Mouse (Mus musculus): ENCODE results near the gene Tomm20l. TPM values are rescaled to one million over a fixed set of nuclear protein-coding genes. Genes with fewer than 3 reads are reported as not detected.

The Tomm20l gene
- polyA plus RNA-seq, 1 experiment from 2014 or later, result not detected

DNA sequence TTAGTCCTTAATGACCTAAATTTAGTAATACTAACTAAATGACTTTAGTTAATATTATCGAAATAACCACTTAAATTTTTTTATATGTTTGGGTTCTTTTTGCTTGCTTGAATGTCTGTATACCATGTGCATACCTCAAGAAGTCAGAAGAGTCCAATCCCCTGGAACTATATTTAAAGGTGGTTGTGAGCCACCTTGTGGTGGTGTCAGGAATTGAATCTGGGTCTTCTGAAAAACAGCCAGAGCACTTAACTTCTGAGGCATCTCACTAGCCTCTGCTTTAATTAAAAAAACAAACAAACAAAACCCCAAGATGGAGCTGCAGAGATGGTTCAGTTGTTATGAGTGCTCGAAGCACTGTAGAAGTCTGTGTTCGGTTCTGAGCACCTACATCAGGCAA lies 36.4 kb downstream of the Tomm20l start:
- Histone ChIP-seq H3K4me1 (ENCODE audit: control insufficient read depth, insufficient read depth, low read length) (no peaks in the 10 kb centered on the region), H3K9ac (ENCODE audit: low read length) (no peak overlapping the region), H3K4me3 (ENCODE audit: low read depth, low read length) (no peak overlapping the region), H3K36me3 (ENCODE audit: control insufficient read depth, insufficient read depth, low read length) (peaks cover 15% of the 10 kb centered on the region; the same call in 1 of the 2 replicates), H3K9me3 (ENCODE audit: control insufficient read depth, low read length) (no peaks in the 10 kb centered on the region), H3K27ac (ENCODE audit: low read depth, low read length) (no peak overlapping the region), H3K4me2 (no peak overlapping the region), H3K27me3 (ENCODE audit: control insufficient read depth, insufficient read depth, low read length) (no peaks in the 10 kb centered on the region)
- 86% methylated on average over 3 of the region's 3 CpGs for WGBS
- ATAC-seq (ENCODE audit: low FRiP score), result no peak
- DNase-seq (ENCODE audit: low spot score, missing footprints), result peak; percentile 86

DNA sequence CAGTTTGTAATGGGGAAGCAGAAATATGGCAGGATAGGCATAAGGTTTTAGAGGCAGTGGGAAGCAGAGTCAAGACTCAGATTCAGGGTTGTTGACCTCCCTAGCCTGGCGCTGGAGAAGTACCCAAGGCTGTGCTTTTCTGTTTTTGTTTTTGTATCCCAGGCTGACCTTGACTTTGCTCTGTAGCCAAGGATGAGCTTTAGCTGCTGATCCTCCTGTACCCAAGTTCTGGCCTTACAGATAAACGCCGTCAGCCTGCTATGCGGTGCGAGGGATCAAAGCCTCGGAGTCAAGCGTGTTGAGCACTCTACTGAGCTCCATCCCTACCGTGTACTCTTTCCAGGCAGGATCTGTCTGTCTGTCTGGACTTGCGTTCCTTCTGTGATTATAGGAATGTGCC lies 37.6 kb downstream of the Tomm20l start:
- WGBS, result 92% methylated on average over 9 of the region's 9 CpGs
- ATAC-seq (ENCODE audit: low FRiP score) (no peak), DNase-seq (ENCODE audit: low spot score, missing footprints) (no peak)

DNA sequence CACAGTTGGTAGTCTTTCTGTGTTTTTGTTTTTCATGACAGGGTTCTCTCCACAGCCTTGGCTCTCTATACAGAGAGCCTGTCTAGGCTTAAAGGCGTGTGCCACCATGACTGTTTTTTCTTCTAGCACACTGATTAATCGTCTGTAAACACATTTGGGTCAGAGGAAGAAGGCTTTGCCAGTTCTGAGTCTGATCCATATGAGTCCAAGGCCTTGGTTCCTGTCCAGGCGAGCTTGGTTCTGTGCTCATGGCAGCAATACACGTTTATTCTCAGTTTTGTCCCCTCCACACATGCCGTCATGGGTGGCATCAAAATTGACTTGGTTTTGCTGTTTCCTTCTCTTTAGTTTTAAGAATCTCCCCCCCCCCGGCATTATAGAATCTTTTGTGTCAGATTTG lies 38.2 kb downstream of the Tomm20l start:
- Histone ChIP-seq H3K9ac (ENCODE audit: low read length) (no peak overlapping the region), H3K27me3 (ENCODE audit: control insufficient read depth, insufficient read depth, low read length) (no peaks in the 10 kb centered on the region), H3K4me1 (ENCODE audit: control insufficient read depth, insufficient read depth, low read length) (no peaks in the 10 kb centered on the region), H3K9me3 (ENCODE audit: control insufficient read depth, low read length) (no peaks in the 10 kb centered on the region), H3K4me2 (no peak overlapping the region), H3K27ac (ENCODE audit: low read depth, low read length) (no peak overlapping the region), H3K36me3 (ENCODE audit: control insufficient read depth, insufficient read depth, low read length) (peaks cover 15% of the 10 kb centered on the region; the same call in 1 of the 2 replicates), H3K4me3 (ENCODE audit: low read depth, low read length) (no peak overlapping the region)
- WGBS, result 91% methylated on average over 6 of the region's 6 CpGs
- DNase-seq (ENCODE audit: low spot score, missing footprints), result peak; percentile 69
- ATAC-seq (ENCODE audit: low FRiP score), result no peak

More for the DNA sequence above, 37.6 kb downstream of the Tomm20l start:
- Histone ChIP-seq H3K4me1 (ENCODE audit: control insufficient read depth, insufficient read depth, low read length) (no peaks in the 10 kb centered on the region), H3K36me3 (ENCODE audit: control insufficient read depth, insufficient read depth, low read length) (peaks cover 15% of the 10 kb centered on the region; the same call in 1 of the 2 replicates), H3K9ac (ENCODE audit: low read length) (no peak overlapping the region), H3K4me2 (no peak overlapping the region), H3K4me3 (ENCODE audit: low read depth, low read length) (no peak overlapping the region), H3K27ac (ENCODE audit: low read depth, low read length) (no peak overlapping the region), H3K9me3 (ENCODE audit: control insufficient read depth, low read length) (no peaks in the 10 kb centered on the region), H3K27me3 (ENCODE audit: control insufficient read depth, insufficient read depth, low read length) (no peaks in the 10 kb centered on the region)

DNA sequence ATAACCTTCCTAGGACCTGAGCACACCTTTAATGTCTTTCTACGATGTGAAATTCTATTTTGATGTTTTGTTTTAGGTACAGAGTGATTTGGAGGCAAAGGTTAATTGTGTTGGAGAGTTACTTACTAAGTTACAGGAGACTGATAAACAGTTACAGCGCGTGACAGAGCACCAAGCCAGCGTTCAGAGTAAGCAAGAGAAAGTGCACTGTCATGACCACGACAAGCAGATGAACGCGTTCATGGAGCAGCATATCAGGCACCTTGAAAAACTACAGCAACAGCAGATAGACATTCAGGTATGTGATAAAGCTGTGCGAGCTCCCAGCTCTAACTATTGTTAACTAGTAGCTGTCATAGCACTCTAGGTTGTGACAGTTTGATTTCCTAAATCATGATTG lies 38.9 kb downstream of the Tomm20l start:
- DNase-seq (ENCODE audit: low spot score, missing footprints), result no peak
- 95% methylated on average over 8 of the region's 8 CpGs for WGBS
- H3K27me3 ChIP-seq (ENCODE audit: control insufficient read depth, insufficient read depth, low read length), result no peaks in the 10 kb centered on the region
- no peak for ATAC-seq (ENCODE audit: low FRiP score)
- H3K9me3 ChIP-seq (ENCODE audit: control insufficient read depth, low read length), result no peaks in the 10 kb centered on the region
- no peak overlapping the region for H3K9ac ChIP-seq (ENCODE audit: low read length)
- H3K4me1 ChIP-seq (ENCODE audit: control insufficient read depth, insufficient read depth, low read length), result no peaks in the 10 kb centered on the region
- peaks cover 18% of the 10 kb centered on the region for H3K36me3 ChIP-seq (ENCODE audit: control insufficient read depth, insufficient read depth, low read length)
- no peak overlapping the region for H3K4me2 ChIP-seq
- no peak overlapping the region for H3K27ac ChIP-seq (ENCODE audit: low read depth, low read length)
- no peak overlapping the region for H3K4me3 ChIP-seq (ENCODE audit: low read depth, low read length)

DNA sequence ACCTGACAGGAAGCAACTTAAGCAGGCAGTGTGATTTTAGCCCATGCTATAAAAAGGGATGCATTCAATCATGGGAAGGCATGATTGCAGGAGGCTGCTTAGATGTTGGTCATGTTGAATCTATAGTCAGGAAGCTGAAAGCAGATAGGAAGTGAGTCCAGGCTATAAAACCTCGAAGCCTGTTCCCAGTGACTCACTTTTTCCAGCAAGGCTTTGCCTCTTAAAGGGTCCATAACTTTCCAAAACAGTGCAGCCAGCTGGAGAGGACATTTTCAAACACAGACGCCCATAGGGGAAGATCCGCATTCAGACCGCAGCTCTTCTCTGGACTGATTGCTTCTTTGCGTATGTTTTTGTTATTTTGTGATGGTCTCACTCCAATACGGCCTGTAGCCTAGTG lies 43.8 kb downstream of the Tomm20l start:
- Histone ChIP-seq H3K9ac (ENCODE audit: low read length) (no peak overlapping the region), H3K4me3 (ENCODE audit: low read depth, low read length) (no peak overlapping the region), H3K4me2 (no peak overlapping the region), H3K4me1 (ENCODE audit: control insufficient read depth, insufficient read depth, low read length) (no peaks in the 10 kb centered on the region), H3K9me3 (ENCODE audit: control insufficient read depth, low read length) (no peaks in the 10 kb centered on the region), H3K27me3 (ENCODE audit: control insufficient read depth, insufficient read depth, low read length) (no peaks in the 10 kb centered on the region), H3K27ac (ENCODE audit: low read depth, low read length) (no peak overlapping the region), H3K36me3 (ENCODE audit: control insufficient read depth, insufficient read depth, low read length) (peaks cover 16% of the 10 kb centered on the region)
- no peak for ATAC-seq (ENCODE audit: low FRiP score)
- WGBS, result 95% methylated on average over 6 of the region's 6 CpGs
- no peak for DNase-seq (ENCODE audit: low spot score, missing footprints)

DNA sequence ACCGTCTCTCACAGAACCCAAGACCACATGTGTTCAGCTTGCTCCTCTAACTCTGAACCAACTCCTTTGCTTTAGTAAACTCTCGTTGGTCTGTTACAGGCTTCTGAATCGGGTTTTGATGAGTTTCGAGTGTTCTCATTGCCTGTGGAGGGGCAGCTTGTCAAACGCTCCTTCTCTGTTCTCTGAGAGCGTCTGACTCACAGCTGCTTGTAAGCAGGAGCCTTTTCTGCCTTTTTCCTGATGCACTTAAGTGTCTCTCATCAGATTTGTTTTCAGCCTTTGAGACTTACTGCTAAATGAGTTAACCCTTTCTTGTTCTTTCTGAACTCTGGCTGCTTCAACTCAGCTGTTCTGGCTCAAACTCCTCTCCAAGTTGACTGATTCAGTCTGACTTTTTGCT lies 46.7 kb downstream of the Tomm20l start:
- no peak overlapping the region for H3K4me2 ChIP-seq
- H3K36me3 ChIP-seq (ENCODE audit: control insufficient read depth, insufficient read depth, low read length), result peaks cover 18% of the 10 kb centered on the region
- no peak overlapping the region for H3K9ac ChIP-seq (ENCODE audit: low read length)
- H3K4me3 ChIP-seq (ENCODE audit: low read depth, low read length), result no peak overlapping the region
- no peak overlapping the region for H3K27ac ChIP-seq (ENCODE audit: low read depth, low read length)
- H3K9me3 ChIP-seq (ENCODE audit: control insufficient read depth, low read length), result no peaks in the 10 kb centered on the region
- H3K27me3 ChIP-seq (ENCODE audit: control insufficient read depth, insufficient read depth, low read length), result no peaks in the 10 kb centered on the region
- DNase-seq (ENCODE audit: low spot score, missing footprints), result no peak
- no peaks in the 10 kb centered on the region for H3K4me1 ChIP-seq (ENCODE audit: control insufficient read depth, insufficient read depth, low read length)
- WGBS, result 88% methylated on average over 6 of the region's 6 CpGs
- no peak for ATAC-seq (ENCODE audit: low FRiP score)

DNA sequence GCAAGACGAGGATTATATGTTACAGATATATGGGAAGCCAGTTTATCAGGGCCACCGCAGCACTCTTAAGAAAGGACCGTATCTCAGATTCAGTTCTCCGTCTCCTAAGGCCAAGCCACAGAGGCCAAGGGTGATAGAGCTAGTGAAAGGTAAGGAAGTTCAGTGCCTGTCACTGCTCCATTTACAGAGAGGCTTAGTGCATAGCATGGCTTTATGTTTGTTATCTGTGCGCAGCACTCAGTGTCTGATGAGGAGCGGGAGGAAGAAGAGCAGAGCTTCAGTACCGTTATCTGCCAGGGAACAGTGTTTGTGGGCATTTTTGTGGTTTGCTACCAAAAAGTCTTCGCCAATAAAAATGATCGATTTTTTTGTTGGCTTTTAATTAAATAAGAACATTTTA lies 53.2 kb downstream of the Tomm20l start:
- 94% methylated on average over 9 of the region's 9 CpGs for WGBS
- no peak for ATAC-seq (ENCODE audit: low FRiP score)
- Histone ChIP-seq H3K36me3 (ENCODE audit: control insufficient read depth, insufficient read depth, low read length) (peaks cover 8% of the 10 kb centered on the region; the same call in 1 of the 2 replicates), H3K27ac (ENCODE audit: low read depth, low read length) (no peak overlapping the region), H3K4me3 (ENCODE audit: low read depth, low read length) (no peak overlapping the region), H3K4me1 (ENCODE audit: control insufficient read depth, insufficient read depth, low read length) (no peaks in the 10 kb centered on the region), H3K9me3 (ENCODE audit: control insufficient read depth, low read length) (no peaks in the 10 kb centered on the region), H3K27me3 (ENCODE audit: control insufficient read depth, insufficient read depth, low read length) (no peaks in the 10 kb centered on the region), H3K4me2 (no peak overlapping the region), H3K9ac (ENCODE audit: low read length) (no peak overlapping the region)
- DNase-seq (ENCODE audit: low spot score, missing footprints), result no peak

DNA sequence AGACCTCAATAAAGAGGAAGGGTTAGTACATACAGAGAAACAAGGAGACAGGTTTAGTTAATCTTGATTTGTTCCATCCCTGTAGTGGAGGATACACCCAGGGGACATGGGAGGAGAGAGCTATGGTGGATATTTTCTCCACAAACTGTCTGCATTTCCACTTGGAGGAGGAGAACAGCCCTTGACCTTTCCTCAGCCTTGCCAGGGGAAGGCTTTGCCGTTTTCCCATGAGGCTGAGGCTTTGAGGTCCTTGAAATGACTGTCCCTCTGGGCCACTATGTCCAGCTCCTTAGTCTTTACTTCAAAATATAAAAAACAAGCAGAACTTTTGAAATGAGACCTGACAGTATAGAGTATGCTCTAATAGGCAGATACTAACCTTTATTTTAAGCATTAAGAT lies 58.7 kb downstream of the Tomm20l start:
- H3K9ac ChIP-seq (ENCODE audit: low read length), result no peak overlapping the region
- no peak overlapping the region for H3K27ac ChIP-seq (ENCODE audit: low read depth, low read length)
- H3K9me3 ChIP-seq (ENCODE audit: control insufficient read depth, low read length), result no peaks in the 10 kb centered on the region
- H3K36me3 ChIP-seq (ENCODE audit: control insufficient read depth, insufficient read depth, low read length), result peaks cover 8% of the 10 kb centered on the region; the same call in 1 of the 2 replicates
- ATAC-seq (ENCODE audit: low FRiP score) (no peak), DNase-seq (ENCODE audit: low spot score, missing footprints) (no peak)
- H3K27me3 ChIP-seq (ENCODE audit: control insufficient read depth, insufficient read depth, low read length), result no peaks in the 10 kb centered on the region
- no peak overlapping the region for H3K4me2 ChIP-seq
- no peaks in the 10 kb centered on the region for H3K4me1 ChIP-seq (ENCODE audit: control insufficient read depth, insufficient read depth, low read length)
- H3K4me3 ChIP-seq (ENCODE audit: low read depth, low read length), result no peak overlapping the region
- 88% methylated on average over 1 of the region's 1 CpGs for WGBS

Data from midbrain, embryonic 11.5 days (tissue).